Mouse (Mus musculus): ENCODE results near the gene Col26a1.

- no peak for TF ChIP-seq MAX (IDR thresholded peaks at IDR 0.05; ENCODE audit: low read depth)
- no peak for TF ChIP-seq USF1 (IDR thresholded peaks at IDR 0.05; ENCODE audit: low read depth)
- TF ChIP-seq POLR2A (IDR thresholded peaks at IDR 0.05; ENCODE audit: insufficient read length, low read depth), result no peak
- TF ChIP-seq E2F4 (IDR thresholded peaks at IDR 0.05; ENCODE audit: insufficient read depth), result no peak
- no peak for TF ChIP-seq CEBPB (IDR thresholded peaks at IDR 0.05; ENCODE audit: insufficient read depth, poor library complexity, severe bottlenecking)
- no peak for TF ChIP-seq SRF (IDR thresholded peaks at IDR 0.05; ENCODE audit: control insufficient read depth, insufficient read length, low read depth)
- no peak for TF ChIP-seq MYOG (IDR thresholded peaks at IDR 0.05; ENCODE audit: control insufficient read depth in 1 of 3, insufficient read depth in 1 of 3, insufficient read length in 2 of 3, low read depth in 2 of 3)
- no peak for TF ChIP-seq REST (IDR thresholded peaks at IDR 0.05; ENCODE audit: insufficient read depth, insufficient read length)
- TF ChIP-seq MYOD1 (IDR thresholded peaks at IDR 0.05; ENCODE audit: control insufficient read depth in 1 of 3, insufficient read length in 2 of 3, low read depth in 2 of 3), result peak in 1 of 3 experiments; percentile 10
These were observed 186.5 kb downstream of the Col26a1 start for GRCm38 (mm10) chr5:136696516-136696915.

Data from myocyte (in vitro differentiated cells).